Mouse (Mus musculus): ENCODE results near the gene Btbd9.

DNA sequence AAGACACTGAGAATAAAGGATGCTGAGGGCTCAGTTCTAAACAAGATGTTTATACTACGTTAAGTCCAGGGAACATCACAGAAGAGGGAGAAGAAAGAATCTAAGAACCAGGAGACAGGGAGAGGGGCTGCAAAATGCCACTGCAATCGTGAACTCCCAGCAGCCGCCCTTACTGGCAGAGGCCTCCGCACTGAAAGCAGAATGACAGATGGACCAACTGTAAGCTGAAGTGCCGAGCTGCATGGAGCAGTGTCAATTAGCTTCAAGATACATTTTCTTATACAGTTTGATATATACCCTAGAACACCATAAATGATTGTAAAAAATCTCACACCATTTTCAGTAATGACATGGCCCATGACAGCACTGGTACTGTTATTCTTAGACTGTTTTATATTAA is 247.4 kb downstream of the Btbd9 start:
- TF ChIP-seq CTCF (IDR thresholded peaks at IDR 0.05) (no peak), EP300 (IDR thresholded peaks at IDR 0.05) (no peak)
